Mouse (Mus musculus): ENCODE results near the gene Ppig. TPM values are rescaled to one million over a fixed set of nuclear protein-coding genes. Genes with fewer than 3 reads are reported as not detected.

Gene Ppig
- polyA plus RNA-seq, 1 experiment, result 15.3 TPM

DNA sequence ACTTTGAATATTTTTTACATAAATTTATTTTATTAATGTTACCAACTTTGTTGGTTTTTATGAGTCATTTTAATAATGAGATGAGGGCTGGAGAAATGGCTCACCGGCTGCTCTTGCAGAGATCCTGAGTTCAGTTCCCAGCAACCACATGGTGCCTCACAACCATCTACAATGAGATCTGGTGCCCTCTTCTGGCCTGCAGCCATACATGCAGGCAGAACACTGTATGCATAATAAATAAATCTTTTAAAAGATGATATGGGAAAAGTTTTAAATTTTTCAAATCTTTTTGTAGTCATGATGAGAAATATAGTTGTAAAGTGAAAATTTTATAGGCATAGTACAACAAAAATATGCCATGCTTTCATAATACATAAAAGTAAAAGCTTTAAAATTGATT, 22.7 kb downstream of the Ppig start:
- Histone ChIP-seq H3K27ac (ENCODE audit: control insufficient read depth, insufficient read depth, low read depth, low read length) (no peak overlapping the region), H3K36me3 (ENCODE audit: control insufficient read depth, insufficient read depth, low read length) (no peaks in the 10 kb centered on the region; the same call in 1 of the 2 replicates), H3K4me1 (ENCODE audit: control insufficient read depth, insufficient read depth, low read length) (no peaks in the 10 kb centered on the region), H3K27me3 (ENCODE audit: control insufficient read depth, insufficient read depth, low read length) (no peaks in the 10 kb centered on the region), H3K4me3 (ENCODE audit: control insufficient read depth, low read depth, low read length) (no peak overlapping the region)
- TF ChIP-seq CTCF (IDR thresholded peaks at IDR 0.05; ENCODE audit: control insufficient read depth, insufficient read depth, insufficient replicate concordance, low read depth, low read length) (no peak), POLR2A (IDR thresholded peaks at IDR 0.05; ENCODE audit: control insufficient read depth, low read depth, low read length) (no peak)

DNA sequence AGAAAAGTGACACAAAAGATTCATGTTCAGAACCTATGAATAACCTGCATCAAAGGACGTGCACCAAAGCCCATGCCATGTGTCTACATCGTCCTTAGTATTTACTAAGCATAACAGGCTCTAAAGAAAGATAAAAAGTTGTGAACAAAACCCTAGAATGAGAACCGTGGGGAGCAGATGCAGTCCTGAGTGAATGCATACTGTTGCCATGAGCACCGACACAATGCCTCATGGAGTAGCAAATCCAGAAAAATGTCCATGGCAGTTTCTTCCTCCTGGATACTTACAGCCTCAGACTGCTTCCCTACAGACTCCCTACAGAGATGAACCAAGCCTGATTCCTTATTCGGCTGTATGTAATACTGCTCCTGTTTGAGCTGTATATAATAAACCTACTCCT, 38.6 kb downstream of the Ppig start:
- Histone ChIP-seq H3K4me3 (ENCODE audit: control insufficient read depth, low read depth, low read length) (no peak overlapping the region), H3K36me3 (ENCODE audit: control insufficient read depth, insufficient read depth, low read length) (no peaks in the 10 kb centered on the region), H3K27ac (ENCODE audit: control insufficient read depth, insufficient read depth, low read depth, low read length) (no peak overlapping the region), H3K4me1 (ENCODE audit: control insufficient read depth, insufficient read depth, low read length) (no peaks in the 10 kb centered on the region), H3K27me3 (ENCODE audit: control insufficient read depth, insufficient read depth, low read length) (no peaks in the 10 kb centered on the region)
- TF ChIP-seq CTCF (IDR thresholded peaks at IDR 0.05; ENCODE audit: control insufficient read depth, insufficient read depth, insufficient replicate concordance, low read depth, low read length) (no peak), POLR2A (IDR thresholded peaks at IDR 0.05; ENCODE audit: control insufficient read depth, low read depth, low read length) (no peak)

- H3K4me3 ChIP-seq (ENCODE audit: control insufficient read depth, low read depth, low read length), result no peak overlapping the region
- no peaks in the 10 kb centered on the region for H3K27me3 ChIP-seq (ENCODE audit: control insufficient read depth, insufficient read depth, low read length)
- no peaks in the 10 kb centered on the region for H3K4me1 ChIP-seq (ENCODE audit: control insufficient read depth, insufficient read depth, low read length)
- TF ChIP-seq POLR2A (IDR thresholded peaks at IDR 0.05; ENCODE audit: control insufficient read depth, low read depth, low read length), result no peak
- no peak for TF ChIP-seq CTCF (IDR thresholded peaks at IDR 0.05; ENCODE audit: control insufficient read depth, insufficient read depth, insufficient replicate concordance, low read depth, low read length)
- no peak overlapping the region for H3K27ac ChIP-seq (ENCODE audit: control insufficient read depth, insufficient read depth, low read depth, low read length)
- H3K36me3 ChIP-seq (ENCODE audit: control insufficient read depth, insufficient read depth, low read length), result no peaks in the 10 kb centered on the region
Observed at GRCm38 (mm10) chr2:69763340-69763739, 41.0 kb downstream of the Ppig start.

- Histone ChIP-seq H3K36me3 (ENCODE audit: control insufficient read depth, insufficient read depth, low read length) (no peaks in the 10 kb centered on the region), H3K4me1 (ENCODE audit: control insufficient read depth, insufficient read depth, low read length) (no peaks in the 10 kb centered on the region), H3K27ac (ENCODE audit: control insufficient read depth, insufficient read depth, low read depth, low read length) (no peak overlapping the region), H3K27me3 (ENCODE audit: control insufficient read depth, insufficient read depth, low read length) (no peaks in the 10 kb centered on the region), H3K4me3 (ENCODE audit: control insufficient read depth, low read depth, low read length) (no peak overlapping the region)
- TF ChIP-seq POLR2A (IDR thresholded peaks at IDR 0.05; ENCODE audit: control insufficient read depth, low read depth, low read length), result no peak
- TF ChIP-seq CTCF (IDR thresholded peaks at IDR 0.05; ENCODE audit: control insufficient read depth, insufficient read depth, insufficient replicate concordance, low read depth, low read length), result no peak
Observed at GRCm38 (mm10) chr2:69764716-69765115, 42.4 kb downstream of the Ppig start.

GRCm38 (mm10) chr2:69773331-69773730, 51.0 kb downstream of the Ppig start:
- TF ChIP-seq CTCF (IDR thresholded peaks at IDR 0.05; ENCODE audit: control insufficient read depth, insufficient read depth, insufficient replicate concordance, low read depth, low read length) (no peak), POLR2A (IDR thresholded peaks at IDR 0.05; ENCODE audit: control insufficient read depth, low read depth, low read length) (no peak)
- no peaks in the 10 kb centered on the region for H3K4me1 ChIP-seq (ENCODE audit: control insufficient read depth, insufficient read depth, low read length)
- no peak overlapping the region for H3K4me3 ChIP-seq (ENCODE audit: control insufficient read depth, low read depth, low read length)
- no peaks in the 10 kb centered on the region for H3K27me3 ChIP-seq (ENCODE audit: control insufficient read depth, insufficient read depth, low read length)
- H3K27ac ChIP-seq (ENCODE audit: control insufficient read depth, insufficient read depth, low read depth, low read length), result no peak overlapping the region
- peaks cover 2% of the 10 kb centered on the region for H3K36me3 ChIP-seq (ENCODE audit: control insufficient read depth, insufficient read depth, low read length)

DNA sequence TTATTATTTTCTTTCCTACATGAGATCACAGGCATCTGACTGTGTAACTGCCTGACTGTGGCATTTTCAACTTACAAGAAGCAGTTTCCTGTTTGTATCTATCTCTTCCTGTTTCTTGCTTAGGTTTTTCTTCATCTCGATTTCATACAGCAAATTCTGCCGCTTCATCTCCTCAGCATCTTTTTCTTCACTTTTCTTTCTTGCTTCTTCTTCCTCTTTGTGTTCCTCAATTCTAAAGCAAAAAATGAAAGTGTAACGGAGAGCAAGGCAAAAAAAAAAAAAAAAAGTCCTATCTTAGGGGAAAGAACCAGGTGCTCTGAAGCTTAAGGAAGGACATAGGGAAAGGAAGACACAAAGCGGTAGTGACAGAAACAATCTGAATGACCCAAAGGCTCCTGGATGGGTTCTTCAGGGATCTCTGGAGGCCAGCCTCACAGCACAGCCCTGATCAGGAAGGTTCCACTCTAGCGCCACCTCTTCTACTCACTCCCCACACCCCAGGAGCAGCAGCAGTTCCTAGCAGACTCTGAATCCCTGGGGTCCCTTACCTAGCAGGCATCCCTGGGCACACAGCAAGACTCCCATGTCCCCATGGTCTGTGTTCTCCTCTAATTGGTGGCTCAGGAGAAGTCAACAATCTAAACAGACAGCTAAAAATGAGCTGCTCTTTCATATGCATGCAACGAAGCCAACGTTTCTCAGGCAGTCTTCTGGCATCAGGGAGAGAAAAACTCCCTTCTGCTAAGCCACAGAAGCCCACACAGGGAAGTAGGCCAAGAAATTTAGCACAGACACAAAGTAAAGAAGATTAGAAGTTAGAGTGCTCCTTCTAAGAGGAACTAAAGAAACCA, 55.9 kb downstream of the Ppig start:
- H3K27me3 ChIP-seq (ENCODE audit: control insufficient read depth, insufficient read depth, low read length), result no peaks in the 10 kb centered on the region
- H3K4me3 ChIP-seq (ENCODE audit: control insufficient read depth, low read depth, low read length), result no peak overlapping the region
- TF ChIP-seq CTCF (IDR thresholded peaks at IDR 0.05; ENCODE audit: control insufficient read depth, insufficient read depth, insufficient replicate concordance, low read depth, low read length), result no peak
- no peak for TF ChIP-seq POLR2A (IDR thresholded peaks at IDR 0.05; ENCODE audit: control insufficient read depth, low read depth, low read length)
- H3K27ac ChIP-seq (ENCODE audit: control insufficient read depth, insufficient read depth, low read depth, low read length), result no peak overlapping the region
- H3K36me3 ChIP-seq (ENCODE audit: control insufficient read depth, insufficient read depth, low read length), result peaks cover 2% of the 10 kb centered on the region
- H3K4me1 ChIP-seq (ENCODE audit: control insufficient read depth, insufficient read depth, low read length), result no peaks in the 10 kb centered on the region

GRCm38 (mm10) chr2:69778836-69779177, 56.5 kb downstream of the Ppig start:
- Histone ChIP-seq H3K36me3 (ENCODE audit: control insufficient read depth, insufficient read depth, low read length) (peaks cover 2% of the 10 kb centered on the region), H3K27me3 (ENCODE audit: control insufficient read depth, insufficient read depth, low read length) (no peaks in the 10 kb centered on the region), H3K4me3 (ENCODE audit: control insufficient read depth, low read depth, low read length) (no peak overlapping the region), H3K27ac (ENCODE audit: control insufficient read depth, insufficient read depth, low read depth, low read length) (no peak overlapping the region), H3K4me1 (ENCODE audit: control insufficient read depth, insufficient read depth, low read length) (no peaks in the 10 kb centered on the region)
- TF ChIP-seq POLR2A (IDR thresholded peaks at IDR 0.05; ENCODE audit: control insufficient read depth, low read depth, low read length) (no peak), CTCF (IDR thresholded peaks at IDR 0.05; ENCODE audit: control insufficient read depth, insufficient read depth, insufficient replicate concordance, low read depth, low read length) (no peak)

All from testis, adult 2 months (tissue).